Mouse (Mus musculus) forebrain, embryonic 11.5 days (tissue): ENCODE results near the gene Wdr34. TPM values are rescaled to one million over a fixed set of nuclear protein-coding genes. Genes with fewer than 3 reads are reported as not detected.

ENCODE experiments used
- ATAC-seq: fragments of 200-750 bp; cut with Nextera tagmentation; replicated peaks from 2 replicates; pipeline ENCODE4 v1.8.0; 2017; ENCODE audit warnings: moderate TSS enrichment; ENCODE audit not compliant: low FRiP score
- DNase-seq: peaks from one replicate; pipeline ENCODE4 v3.0.0-alpha.2; 2017; ENCODE audit warnings: low spot score
- H3K27ac ChIP-seq: fragments of 300-500 bp; sonication (generic); 2 replicates; pipeline ENCODE4 v1.5.1; 2014; ENCODE audit warnings: low read depth, low read length
- H3K27me3 ChIP-seq: fragments of 300-500 bp; sonication (generic); 2 replicates; pipeline ENCODE4 v1.6.1; 2014; ENCODE audit warnings: mild to moderate bottlenecking, low read length, mixed read lengths; ENCODE audit not compliant: control insufficient read depth, insufficient read depth
- H3K36me3 ChIP-seq: fragments of 300-500 bp; sonication (generic); 2 replicates; pipeline ENCODE4 v1.6.1; 2014; ENCODE audit warnings: mild to moderate bottlenecking, low read length, moderate library complexity, mixed read lengths; ENCODE audit not compliant: control insufficient read depth, insufficient read depth
- H3K4me1 ChIP-seq: fragments of 300-500 bp; sonication (generic); replicated peaks from 2 replicates; pipeline ENCODE4 v1.6.1; 2014; ENCODE audit warnings: low read length, mixed read lengths; ENCODE audit not compliant: control insufficient read depth, insufficient read depth
- H3K4me2 ChIP-seq: fragments of 300-500 bp; sonication (generic); 2 replicates; pipeline ENCODE4 v1.6.1; 2014; ENCODE audit warnings: low read depth, mild to moderate bottlenecking, low read length, moderate library complexity, mixed read lengths; ENCODE audit not compliant: severe bottlenecking
- H3K4me3 ChIP-seq: fragments of 300-500 bp; sonication (generic); 2 replicates; pipeline ENCODE4 v1.5.1; 2014; ENCODE audit warnings: low read depth, low read length
- H3K9ac ChIP-seq: fragments of 300-500 bp; sonication (generic); 2 replicates; pipeline ENCODE4 v1.6.1; 2014; ENCODE audit warnings: low read length
- H3K9me3 ChIP-seq: fragments of 300-500 bp; sonication (generic); 2 replicates; pipeline ENCODE4 v1.6.1; 2016; ENCODE audit warnings: low read length, mixed read lengths; ENCODE audit not compliant: control insufficient read depth
- WGBS: fragments of 180-500 bp; shearing (Covaris S2); extraction: QIAGEN DNeasy Blood & Tissue Kit; methylation state at CpG from one replicate; pipeline ENCODE4 v1.1.7; 2014; 5-methylcytosine and 5-hydroxymethylcytosine counted together
- polyA plus RNA-seq: library from polyadenylated mRNA; unstranded; fragments of >200 nt; fragmentation: Nextera tagmentation; extraction: Ambion mirVana; gene quantifications from 2 replicates; pipeline ENCODE4 v1.2.1, GENCODE M21; 2014

Gene Wdr34
- polyA plus RNA-seq, 1 experiment from 2014 or later = 35.9 TPM

DNA sequence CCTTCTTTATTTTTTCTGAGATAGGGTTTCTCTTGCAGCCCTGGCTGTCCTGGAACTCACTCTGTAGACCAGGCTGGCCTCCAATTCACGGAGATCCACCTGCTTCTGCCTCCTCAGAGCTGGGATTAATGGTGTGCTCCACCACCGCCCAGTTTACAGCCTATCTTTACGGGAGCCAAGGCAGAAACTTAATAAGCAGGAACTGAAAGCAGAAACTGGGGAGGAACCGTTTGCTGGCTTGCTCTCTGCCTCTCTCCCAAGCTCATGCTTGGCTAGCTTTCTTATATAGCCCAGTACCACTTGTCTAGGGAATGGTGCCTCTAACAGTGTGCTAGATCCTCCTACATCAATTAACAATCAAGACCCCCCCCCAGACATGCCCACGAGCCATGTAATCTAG lies 35.4 kb upstream of the Wdr34 start:
- H3K4me1 ChIP-seq = peaks cover 2% of the 10 kb centered on the region; the same call in 1 of the 2 replicates
- 61% methylated on average over 5 of the region's 5 CpGs for WGBS
- DNase-seq (no peak), ATAC-seq (no peak)
- H3K9me3 ChIP-seq = no peaks in the 10 kb centered on the region
- no peak overlapping the region for H3K9ac ChIP-seq
- no peak overlapping the region; the same call in 1 of the 2 replicates for H3K4me2 ChIP-seq
- no peaks in the 10 kb centered on the region for H3K36me3 ChIP-seq
- no peak overlapping the region for H3K27ac ChIP-seq
- no peaks in the 10 kb centered on the region for H3K27me3 ChIP-seq
- no peak overlapping the region for H3K4me3 ChIP-seq

DNA sequence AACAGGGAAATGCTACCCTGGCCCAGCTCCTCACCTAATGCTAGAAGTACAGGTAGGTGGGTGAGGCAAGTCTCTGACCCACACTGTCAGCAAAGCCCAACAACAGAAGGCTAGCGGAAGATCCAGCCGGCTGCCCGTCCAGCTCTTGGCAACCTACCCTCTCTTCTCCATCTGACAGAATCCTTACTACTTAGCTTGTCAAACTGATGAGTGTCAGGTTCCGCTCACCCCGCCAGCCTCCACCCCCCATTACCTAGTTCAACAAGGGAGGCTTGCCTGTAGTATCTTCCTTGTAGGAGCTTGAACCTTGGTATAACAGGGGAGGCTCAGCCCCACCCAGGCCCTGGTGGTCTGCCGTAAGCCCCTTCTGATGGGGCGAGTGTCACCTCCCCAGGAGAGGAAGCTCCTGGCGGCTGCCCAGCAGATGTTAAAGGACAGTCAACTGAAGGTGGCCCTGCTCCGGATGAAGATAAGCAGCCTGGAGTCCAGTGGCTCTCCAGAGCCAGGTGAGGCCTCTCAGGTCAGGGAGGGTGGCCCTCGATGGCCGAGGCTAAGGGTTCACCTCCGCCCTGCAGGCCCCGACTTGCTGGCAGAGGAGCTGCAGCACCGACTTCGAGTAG lies 31.6 kb upstream of the Wdr34 start:
- no peak for ATAC-seq
- Histone ChIP-seq H3K4me2 (no peak overlapping the region), H3K9ac (no peak overlapping the region), H3K4me1 (peaks cover 7% of the 10 kb centered on the region), H3K9me3 (no peaks in the 10 kb centered on the region), H3K27ac (no peak overlapping the region), H3K27me3 (no peaks in the 10 kb centered on the region), H3K36me3 (no peaks in the 10 kb centered on the region), H3K4me3 (no peak overlapping the region)
- WGBS = 84% methylated on average over 15 of the region's 15 CpGs
- no peak for DNase-seq

DNA sequence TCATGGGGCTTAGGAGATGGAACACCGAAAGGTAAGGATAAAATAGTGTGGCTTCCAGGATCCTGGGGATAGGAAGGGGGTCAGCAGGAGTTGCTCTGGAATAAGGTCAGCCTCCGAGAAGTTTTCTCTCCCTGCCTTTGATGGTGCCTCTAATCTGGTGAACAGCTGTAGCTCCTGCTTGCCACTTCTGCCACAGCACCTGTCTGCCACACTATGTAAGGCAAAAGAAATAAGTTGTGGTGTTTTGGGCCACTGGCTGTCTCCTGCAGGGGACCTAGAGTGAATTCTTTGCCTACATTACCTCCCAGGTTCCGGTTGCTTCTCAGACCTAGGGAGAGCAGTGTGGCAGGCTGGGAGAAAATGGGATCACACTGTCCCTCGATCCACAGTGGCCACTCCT lies 30.1 kb upstream of the Wdr34 start:
- WGBS = 81% methylated on average over 4 of the region's 4 CpGs
- Histone ChIP-seq H3K27ac (no peak overlapping the region), H3K4me1 (peaks cover 5% of the 10 kb centered on the region), H3K4me2 (peak overlapping the region; percentile 93; the same call in 1 of the 2 replicates), H3K4me3 (peak overlapping the region; percentile 55; the same call in 1 of the 2 replicates), H3K9me3 (no peaks in the 10 kb centered on the region), H3K27me3 (no peaks in the 10 kb centered on the region), H3K9ac (peak overlapping the region; percentile 12; the same call in 1 of the 2 replicates), H3K36me3 (no peaks in the 10 kb centered on the region)
- ATAC-seq = no peak
- DNase-seq = no peak

DNA sequence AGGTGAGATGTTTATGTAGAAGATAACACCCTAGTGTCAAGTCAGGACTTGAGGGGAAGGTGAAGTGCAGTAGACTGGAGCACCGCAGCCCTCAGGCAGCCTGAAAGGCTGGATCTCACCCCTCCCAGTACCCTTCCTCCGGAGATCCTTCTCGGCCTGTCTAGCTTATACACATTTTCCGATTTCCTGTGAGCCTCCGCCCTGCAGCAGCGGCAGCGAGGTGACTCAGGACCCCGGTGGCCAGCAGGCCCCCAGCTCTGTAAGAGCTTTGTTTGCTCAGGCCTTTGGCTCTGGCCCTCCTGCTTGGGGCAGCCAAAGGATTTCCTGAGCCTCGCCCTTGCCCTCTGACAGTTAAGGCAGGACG lies 29.6 kb upstream of the Wdr34 start:
- H3K27ac ChIP-seq = peak overlapping the region; percentile 31
- H3K9me3 ChIP-seq = no peaks in the 10 kb centered on the region
- 31% methylated on average over 10 of the region's 10 CpGs for WGBS
- no peaks in the 10 kb centered on the region for H3K36me3 ChIP-seq
- no peaks in the 10 kb centered on the region for H3K27me3 ChIP-seq
- ATAC-seq (no peak; the same call in 1 of the 2 replicates), DNase-seq (no peak)
- H3K4me1 ChIP-seq = peaks cover 5% of the 10 kb centered on the region
- H3K4me3 ChIP-seq = peak overlapping the region; percentile 55
- peak overlapping the region; percentile 93 for H3K4me2 ChIP-seq
- peak overlapping the region; percentile 78 for H3K9ac ChIP-seq

DNA sequence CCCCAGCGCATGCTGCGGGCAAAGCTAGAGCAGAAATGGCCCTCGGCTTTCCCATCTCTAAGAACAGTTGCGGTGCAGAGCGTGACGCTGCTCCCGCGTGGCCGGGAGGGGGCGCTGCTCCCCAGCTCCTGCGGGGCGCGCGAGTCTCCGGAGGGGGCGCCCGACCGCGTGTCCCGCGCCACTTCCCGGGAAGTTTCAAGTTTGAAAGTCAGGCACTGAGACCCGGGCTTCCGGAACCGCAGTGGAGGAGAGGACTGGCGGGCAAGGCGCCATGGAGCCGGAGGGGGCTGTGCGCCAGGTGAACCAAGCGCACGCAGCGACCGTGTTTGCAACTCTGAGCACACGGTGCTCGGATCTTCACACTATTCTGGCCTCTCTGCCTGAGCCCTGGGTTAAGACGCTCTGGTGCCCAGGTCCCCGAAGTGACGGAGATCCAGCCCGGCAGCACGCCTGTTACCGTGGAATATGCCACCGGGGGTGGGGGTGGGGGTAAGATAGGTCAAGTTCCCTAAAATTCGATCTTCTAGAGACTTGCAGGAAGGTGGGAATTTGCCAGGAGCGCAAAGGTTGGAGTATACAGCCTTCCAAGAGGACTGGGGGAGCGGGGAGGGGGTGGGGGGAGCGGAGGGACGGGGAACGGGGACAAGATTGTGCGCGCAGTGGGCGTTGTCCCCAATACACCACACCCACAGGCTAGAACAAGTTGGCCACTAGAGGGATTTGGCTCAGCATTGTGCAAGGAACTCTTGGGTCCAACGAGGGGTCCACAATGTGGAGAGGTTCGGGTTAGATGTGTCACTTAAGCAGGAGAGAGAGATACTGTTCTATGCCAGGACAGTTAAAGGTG lies 29.0 kb upstream of the Wdr34 start, which contains the start of gene Pkn3:
Pkn3 (plus strand) TSS at position 183 of the 847 bp plus-strand sequence.
- WGBS = under 1% methylated on average over 53 of the region's 53 CpGs

DNA sequence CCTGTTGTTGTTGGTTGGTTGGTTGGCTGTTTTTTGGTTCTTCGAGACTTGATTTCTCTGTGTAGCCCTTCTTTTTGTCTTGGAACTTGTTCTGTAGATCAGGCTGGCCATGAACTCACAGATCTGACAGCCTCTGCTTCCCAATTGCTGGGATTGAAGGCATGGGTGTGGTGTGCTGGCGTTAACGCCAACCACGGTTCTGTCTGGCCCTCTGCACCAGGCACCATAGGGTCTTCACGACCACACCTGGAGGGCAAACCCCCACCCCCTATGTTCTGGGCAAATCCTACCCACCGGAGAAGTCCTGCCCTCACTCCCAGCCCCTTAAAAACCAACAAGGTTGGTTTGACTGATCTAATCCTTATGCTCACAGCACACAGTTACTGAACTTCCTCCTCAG lies 28.3 kb upstream of the Wdr34 start:
- no peak overlapping the region for H3K9ac ChIP-seq

More for the DNA sequence above, 29.0 kb upstream of the Wdr34 start, which contains the start of gene Pkn3:
- H3K27ac ChIP-seq = peak within 1 kb of the TSS; percentile 68
- H3K27me3 ChIP-seq = no peaks in the 10 kb centered on the region
- peak within 1 kb of the TSS; percentile 93 for H3K4me2 ChIP-seq
- H3K36me3 ChIP-seq = no peaks in the 10 kb centered on the region
- DNase-seq = peak; percentile 95
- peaks cover 5% of the 10 kb centered on the region for H3K4me1 ChIP-seq
- no peaks in the 10 kb centered on the region for H3K9me3 ChIP-seq
- peak; percentile 79 for ATAC-seq
- H3K9ac ChIP-seq = peak within 1 kb of the TSS; percentile 78
- H3K4me3 ChIP-seq = peak within 1 kb of the TSS; percentile 55

DNA sequence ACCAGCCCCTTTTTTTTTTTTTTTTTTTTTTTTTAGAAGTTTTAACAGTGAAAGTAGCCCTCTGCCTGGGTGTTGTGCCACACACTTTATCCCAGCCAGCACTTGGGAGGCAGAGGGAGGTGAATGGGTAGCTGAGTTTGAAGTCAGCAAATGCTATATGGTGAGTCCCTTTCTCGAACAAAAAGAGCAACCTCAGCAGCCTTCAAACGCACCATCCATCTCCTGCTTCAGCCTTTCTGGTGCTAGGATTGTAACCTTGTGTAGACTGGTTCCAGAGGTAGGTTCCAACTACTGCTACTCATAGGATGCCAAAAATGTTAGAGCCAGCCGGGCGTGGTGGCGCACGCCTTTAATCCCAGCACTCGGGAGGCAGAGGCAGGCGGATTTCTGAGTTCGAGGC lies 27.8 kb upstream of the Wdr34 start:
- Histone ChIP-seq H3K4me1 (peaks cover 5% of the 10 kb centered on the region), H3K9me3 (no peaks in the 10 kb centered on the region), H3K9ac (no peak overlapping the region), H3K4me2 (no peak overlapping the region), H3K36me3 (no peaks in the 10 kb centered on the region), H3K27ac (no peak overlapping the region), H3K4me3 (no peak overlapping the region), H3K27me3 (no peaks in the 10 kb centered on the region)
- WGBS = 92% methylated on average over 8 of the region's 9 CpGs
- DNase-seq = no peak
- no peak for ATAC-seq

More for the DNA sequence above, 28.3 kb upstream of the Wdr34 start:
- H3K4me1 ChIP-seq = peaks cover 5% of the 10 kb centered on the region
- 73% methylated on average over 6 of the region's 6 CpGs for WGBS
- no peaks in the 10 kb centered on the region for H3K9me3 ChIP-seq
- H3K4me2 ChIP-seq = peak overlapping the region; percentile 93; the same call in 1 of the 2 replicates
- ATAC-seq = 0 out of 2 replicates have a peak, but pooled peaks have one; percentile 2
- DNase-seq = no peak
- no peak overlapping the region for H3K4me3 ChIP-seq
- no peaks in the 10 kb centered on the region for H3K36me3 ChIP-seq
- no peaks in the 10 kb centered on the region for H3K27me3 ChIP-seq
- H3K27ac ChIP-seq = no peak overlapping the region

DNA sequence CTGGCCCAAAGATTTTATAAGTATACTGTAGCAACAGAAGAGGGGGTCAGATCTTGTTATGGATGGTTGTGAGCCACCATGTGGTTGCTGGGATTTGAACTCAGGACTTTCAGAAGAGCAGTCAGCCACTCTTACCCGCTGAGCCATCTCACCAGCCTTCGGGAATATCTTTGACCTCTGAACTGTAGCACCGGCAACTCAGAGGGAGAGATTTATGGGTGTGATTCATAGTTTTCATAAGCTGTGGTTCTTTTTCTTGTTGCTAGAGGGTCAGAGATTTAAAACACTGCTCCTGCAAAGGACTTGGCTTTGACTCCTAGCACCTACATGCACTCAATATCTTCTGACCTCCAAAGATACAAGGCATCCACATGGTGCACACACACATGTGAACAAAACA lies 26.9 kb upstream of the Wdr34 start:
- Histone ChIP-seq H3K9ac (no peak overlapping the region), H3K27me3 (no peaks in the 10 kb centered on the region), H3K36me3 (peaks cover under 1% of the 10 kb centered on the region; the same call in 1 of the 2 replicates), H3K4me2 (no peak overlapping the region), H3K27ac (no peak overlapping the region), H3K9me3 (no peaks in the 10 kb centered on the region), H3K4me3 (no peak overlapping the region), H3K4me1 (peaks cover 5% of the 10 kb centered on the region)
- DNase-seq (no peak), ATAC-seq (no peak)
- 86% methylated on average over 3 of the region's 3 CpGs for WGBS
